Mouse (Mus musculus): ENCODE results near the gene Camkk2. TPM values are rescaled to one million over a fixed set of nuclear protein-coding genes. Genes with fewer than 3 reads are reported as not detected.

Gene Camkk2
- total RNA-seq (2021): 100 to 1,000 TPM; 192 to 206 TPM
- long read RNA-seq, experiment 1, full-length matches to known transcripts: 97 of 136 reads
- long read RNA-seq, experiment 1, partial matches to known transcripts: 15 of 136 reads
- long read RNA-seq, experiment 1, other reads (novel, unspliced or antisense): 24 of 136 reads
- long read RNA-seq, experiment 2, full-length matches to known transcripts: 64 of 86 reads
- long read RNA-seq, experiment 2, partial matches to known transcripts: 14 of 86 reads
- long read RNA-seq, experiment 2, other reads (novel, unspliced or antisense): 8 of 86 reads

GRCm38 (mm10) chr5:122779277-122779834, at the start of gene Camkk2:
Gene Camkk2, minus strand, starts transcription at chr5:122779409.
- peak; percentile 75 to 85 for DNase-seq (ENCODE audit: low spot score in 2 of 2)

DNA sequence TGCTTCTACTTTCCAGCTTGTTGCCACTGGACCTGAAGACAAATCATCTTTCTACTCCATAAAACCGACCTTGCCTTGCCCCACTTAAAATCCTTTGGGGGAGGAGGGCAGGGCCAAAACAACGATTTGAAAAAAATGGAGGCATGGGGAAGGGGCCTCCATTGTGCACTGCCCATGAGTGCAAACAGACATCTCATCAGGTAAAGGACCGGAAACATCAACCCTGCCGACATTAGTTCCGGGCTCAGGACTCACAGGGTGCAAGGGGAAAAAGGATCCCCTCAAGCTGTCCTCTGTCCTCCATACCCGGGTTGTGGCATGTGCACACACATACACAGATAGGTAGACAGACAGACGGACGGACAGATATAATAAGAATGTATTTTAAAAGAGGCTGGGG, 45.9 kb upstream of the Camkk2 start:
- no peak for DNase-seq (ENCODE audit: low spot score in 2 of 2)

DNA sequence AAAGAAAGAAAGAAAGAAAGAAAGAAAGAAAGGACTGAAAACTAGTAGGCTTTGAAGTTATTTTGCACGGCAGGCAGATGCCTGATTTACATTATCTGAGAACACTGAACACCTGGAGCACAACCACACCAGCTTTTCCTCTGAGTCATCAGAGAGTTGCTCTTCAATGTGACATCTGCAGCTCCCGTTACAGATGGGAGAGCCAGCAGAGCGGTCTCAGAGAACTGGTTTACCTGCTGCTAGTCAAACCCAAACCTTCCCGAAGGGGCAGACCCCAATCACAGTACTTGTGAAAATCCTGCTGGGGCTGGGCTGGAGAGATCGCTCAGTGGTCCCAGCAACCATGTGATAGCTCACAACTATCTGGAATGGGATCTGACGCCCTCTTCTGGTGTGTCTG, 45.2 kb upstream of the Camkk2 start:
- DNase-seq (ENCODE audit: low spot score in 2 of 2): no peak

- DNase-seq (ENCODE audit: low spot score in 2 of 2): no peak
Observed at GRCm38 (mm10) chr5:122823976-122824375, 44.8 kb upstream of the Camkk2 start.

DNA sequence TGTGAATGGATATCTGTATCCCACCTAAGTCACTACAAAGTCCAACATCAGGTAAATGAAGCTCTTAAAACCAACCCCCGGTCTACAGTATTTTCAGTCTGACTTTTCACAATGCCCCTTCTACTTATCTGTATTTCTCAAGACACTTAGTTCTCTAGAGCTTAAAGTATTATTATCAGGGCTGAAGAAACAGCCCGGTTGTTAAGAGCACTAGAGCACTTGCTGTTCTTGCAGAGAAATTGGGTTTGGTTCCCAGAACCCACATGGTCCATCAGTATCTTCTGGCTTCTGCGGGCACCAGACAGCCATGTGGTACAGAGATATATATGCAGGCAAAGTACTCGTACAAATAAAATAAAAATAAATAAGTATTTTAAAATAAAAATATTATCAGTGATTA, 43.2 kb upstream of the Camkk2 start:
- DNase-seq (ENCODE audit: low spot score in 2 of 2): no peak

- DNase-seq (ENCODE audit: low spot score in 2 of 2): no peak
Observed at GRCm38 (mm10) chr5:122821524-122821885, 42.3 kb upstream of the Camkk2 start.

GRCm38 (mm10) chr5:122820777-122821523, 41.7 kb upstream of the Camkk2 start, which contains the start of gene Anapc5:
Gene Anapc5, minus strand, starts transcription at chr5:122821339.
- DNase-seq (ENCODE audit: low spot score in 2 of 2): peak; percentile 80 to 90

- no peak for DNase-seq (ENCODE audit: low spot score in 2 of 2)
Observed at GRCm38 (mm10) chr5:122812699-122813098, 33.5 kb upstream of the Camkk2 start.

DNA sequence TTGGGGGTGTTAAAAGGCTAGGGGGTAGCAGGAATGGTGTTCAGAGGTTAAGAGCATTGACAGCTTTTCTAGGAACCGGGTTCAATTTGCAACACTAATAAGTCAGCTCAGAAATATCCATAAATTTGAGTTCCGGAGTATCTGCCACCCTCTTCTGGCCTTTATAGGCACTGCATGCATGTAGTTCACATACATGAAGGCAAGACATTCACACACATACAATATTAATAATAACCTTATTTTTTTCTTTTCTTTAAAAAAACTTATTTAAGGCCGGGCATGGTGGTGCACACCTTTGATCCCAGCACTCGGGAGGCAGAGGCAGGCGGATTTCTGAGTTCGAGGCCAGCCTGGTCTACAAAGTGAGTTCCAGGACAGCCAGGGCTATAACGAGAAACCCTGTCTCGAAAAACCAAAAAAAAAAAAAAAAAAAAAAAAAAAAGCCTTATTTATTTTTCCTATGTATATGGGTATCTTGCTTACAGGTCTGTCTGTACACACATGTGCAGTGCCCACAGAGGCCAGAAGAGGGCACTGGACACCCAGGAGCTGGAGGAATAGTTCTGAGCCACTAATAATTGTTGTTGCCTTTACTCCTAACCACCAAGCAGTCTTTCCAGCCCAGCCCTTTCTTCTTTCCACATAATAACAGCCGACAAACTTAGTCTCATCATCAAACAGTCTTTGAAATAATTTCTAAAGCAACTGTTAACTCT, 32.3 kb upstream of the Camkk2 start:
- DNase-seq (ENCODE audit: low spot score in 2 of 2): peak; percentile 43 to 51

- no peak for DNase-seq (ENCODE audit: low spot score in 2 of 2)
Observed at GRCm38 (mm10) chr5:122805503-122805902, 26.3 kb upstream of the Camkk2 start.

GRCm38 (mm10) chr5:122802706-122803105, 23.5 kb upstream of the Camkk2 start:
- no peak for DNase-seq (ENCODE audit: low spot score in 2 of 2)

DNA sequence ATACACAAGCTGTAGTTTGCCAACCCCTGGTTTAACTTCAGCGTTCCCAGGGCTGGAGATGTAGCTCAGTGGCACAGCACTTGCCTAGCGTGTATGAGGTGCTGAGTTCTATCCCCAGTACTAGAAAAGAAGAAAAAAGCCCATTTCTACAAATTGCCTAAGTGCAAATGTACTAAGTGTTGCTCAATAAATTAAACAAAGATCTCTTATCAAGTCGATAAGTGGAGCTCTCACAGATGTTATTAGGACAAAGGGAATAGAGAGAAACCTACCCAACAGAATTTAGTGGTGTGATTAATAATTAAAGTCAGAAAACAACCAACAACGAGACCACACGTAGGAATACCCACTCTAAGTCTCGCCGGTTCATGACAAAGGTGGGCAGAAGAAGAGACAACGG, 22.5 kb upstream of the Camkk2 start:
- no peak for DNase-seq (ENCODE audit: low spot score in 2 of 2)

DNA sequence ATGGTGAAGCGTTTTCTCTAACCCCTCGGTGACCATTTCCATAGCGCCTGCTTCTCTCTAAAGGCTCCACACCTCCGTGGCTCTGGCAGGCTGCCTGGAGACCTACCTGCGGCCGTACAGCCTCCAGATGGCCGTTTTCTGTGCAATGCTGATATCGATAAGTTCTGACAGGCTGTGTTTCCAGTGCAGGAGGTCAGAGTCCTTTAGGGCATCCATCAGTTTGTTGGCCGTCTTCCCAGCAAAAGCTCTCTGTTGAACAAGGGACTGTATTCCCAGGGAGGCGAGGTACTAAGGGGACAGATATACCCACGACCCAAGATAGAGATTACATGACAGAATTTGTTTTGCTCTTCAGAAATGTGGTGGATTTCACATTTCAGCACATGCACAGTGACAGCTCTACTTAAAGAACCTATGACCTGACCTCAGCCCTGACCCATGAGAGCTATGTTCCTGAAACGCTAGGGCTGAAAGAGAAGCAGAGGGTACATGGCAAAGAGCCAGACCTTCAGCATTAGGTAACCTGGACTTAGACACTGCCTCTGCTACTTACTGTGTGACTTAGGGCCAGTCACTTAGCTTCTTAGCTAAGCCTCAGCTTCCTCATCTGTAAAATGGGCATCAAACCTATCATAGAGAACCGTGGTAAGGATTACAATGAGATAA, 21.3 kb upstream of the Camkk2 start:
- no peak for DNase-seq (ENCODE audit: low spot score in 2 of 2)

DNA sequence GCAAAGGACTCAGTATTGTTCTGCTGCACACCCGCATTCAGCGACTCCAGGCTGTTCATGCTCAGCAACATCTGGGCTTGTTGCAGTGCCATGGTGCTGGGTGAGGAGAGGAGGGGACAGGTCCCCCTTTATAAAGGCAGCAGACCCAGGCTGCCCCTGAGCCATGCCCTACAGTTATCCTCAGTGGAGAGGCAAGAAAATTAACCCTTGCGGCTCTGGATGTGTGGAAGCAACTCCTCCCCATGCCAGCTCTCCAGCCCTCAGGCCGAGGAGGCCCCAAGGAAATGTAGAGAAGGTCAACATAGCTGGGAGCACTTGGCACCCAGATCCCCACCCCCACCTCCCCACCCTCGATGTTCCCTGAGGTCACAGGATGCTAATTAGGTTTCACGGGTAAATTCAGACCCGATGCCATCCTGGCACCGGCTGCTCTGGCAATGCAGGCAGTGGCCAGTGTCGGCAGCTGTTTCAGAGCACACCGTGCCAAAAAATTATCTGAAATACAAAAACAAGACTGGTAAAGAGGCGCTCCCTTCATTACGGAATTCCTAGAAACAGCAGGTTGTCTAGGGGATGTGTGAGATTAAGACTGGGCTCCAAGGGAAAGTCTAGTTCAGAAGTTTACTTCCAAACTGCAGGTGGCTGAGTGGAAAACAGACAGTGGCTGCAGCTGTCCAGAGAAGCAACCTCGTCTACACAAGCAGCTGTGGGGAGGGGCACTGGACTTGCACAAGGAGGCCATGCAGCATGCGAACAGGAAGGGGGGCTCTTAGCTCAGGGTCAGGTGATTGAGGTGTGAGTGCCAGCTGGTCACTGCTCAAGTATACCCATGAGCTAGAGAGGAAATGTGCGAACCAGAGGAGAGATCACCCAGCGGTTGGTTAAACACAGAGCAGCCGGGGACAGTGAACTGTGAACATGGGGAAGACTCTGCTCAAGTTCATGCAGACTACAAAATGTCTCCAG, 20.5 kb upstream of the Camkk2 start:
- DNase-seq (ENCODE audit: low spot score in 2 of 2): no peak

DNA sequence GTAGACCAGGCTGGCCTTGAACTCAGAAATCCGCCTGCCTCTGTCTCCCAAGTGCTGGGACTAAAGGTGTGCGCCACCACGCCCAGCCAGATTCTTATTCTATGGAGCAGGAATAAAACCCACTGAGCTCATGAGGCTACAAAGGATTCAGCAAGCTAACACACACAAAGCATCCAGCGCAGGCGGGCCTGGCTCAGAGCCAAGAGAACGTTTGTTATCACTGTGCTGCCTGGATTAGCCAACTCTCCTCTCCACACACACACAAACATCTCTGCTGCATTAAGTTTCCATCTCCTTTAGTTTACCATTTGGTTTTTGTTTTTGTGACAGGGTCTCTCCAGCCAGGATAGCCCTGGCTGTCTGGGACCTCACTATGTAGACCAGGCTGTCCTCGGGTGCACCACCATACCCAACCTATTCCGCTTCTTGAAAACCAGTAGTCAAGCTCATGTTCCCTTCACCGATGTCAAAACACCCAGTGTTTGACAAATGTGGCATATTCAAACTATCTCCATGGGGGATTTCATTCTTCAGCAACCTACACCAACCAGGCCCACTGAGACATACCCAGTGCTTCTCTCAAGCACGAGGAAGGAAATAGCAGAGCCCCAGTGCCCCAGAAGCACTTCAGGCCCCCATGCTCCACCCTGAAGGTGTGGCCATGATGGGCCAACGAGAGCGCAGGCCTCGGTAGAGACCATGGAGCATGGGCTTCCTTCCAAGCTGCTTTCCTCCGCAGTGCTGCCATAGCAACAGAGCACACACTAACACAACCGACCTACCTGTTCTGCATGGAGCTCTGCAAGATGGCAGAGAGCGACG, 19.6 kb upstream of the Camkk2 start:
- peak; percentile 80 to 84 for DNase-seq (ENCODE audit: low spot score in 2 of 2)

DNA sequence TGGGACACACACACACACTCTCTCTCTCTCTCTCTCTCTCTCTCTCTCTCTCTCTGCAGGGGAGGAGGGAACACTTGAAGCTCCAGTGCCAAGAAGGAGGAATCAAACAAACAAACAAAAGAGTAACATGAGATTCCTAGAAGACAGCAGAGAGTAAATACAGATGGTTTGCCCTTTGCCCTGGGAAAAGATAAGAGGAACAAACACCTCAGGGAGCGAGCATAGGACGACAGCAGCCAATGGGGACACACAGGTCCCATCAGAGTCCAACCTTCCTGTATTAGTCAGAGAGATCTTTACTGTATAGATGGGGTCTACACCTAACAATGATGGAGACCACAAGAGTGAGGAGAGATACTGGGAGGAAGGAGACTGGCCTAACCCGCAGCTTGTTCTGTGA, 18.7 kb upstream of the Camkk2 start:
- DNase-seq (ENCODE audit: low spot score in 2 of 2): no peak

- DNase-seq (ENCODE audit: low spot score in 2 of 2): no peak
Observed at GRCm38 (mm10) chr5:122788696-122789095, 9.5 kb upstream of the Camkk2 start.

DNA sequence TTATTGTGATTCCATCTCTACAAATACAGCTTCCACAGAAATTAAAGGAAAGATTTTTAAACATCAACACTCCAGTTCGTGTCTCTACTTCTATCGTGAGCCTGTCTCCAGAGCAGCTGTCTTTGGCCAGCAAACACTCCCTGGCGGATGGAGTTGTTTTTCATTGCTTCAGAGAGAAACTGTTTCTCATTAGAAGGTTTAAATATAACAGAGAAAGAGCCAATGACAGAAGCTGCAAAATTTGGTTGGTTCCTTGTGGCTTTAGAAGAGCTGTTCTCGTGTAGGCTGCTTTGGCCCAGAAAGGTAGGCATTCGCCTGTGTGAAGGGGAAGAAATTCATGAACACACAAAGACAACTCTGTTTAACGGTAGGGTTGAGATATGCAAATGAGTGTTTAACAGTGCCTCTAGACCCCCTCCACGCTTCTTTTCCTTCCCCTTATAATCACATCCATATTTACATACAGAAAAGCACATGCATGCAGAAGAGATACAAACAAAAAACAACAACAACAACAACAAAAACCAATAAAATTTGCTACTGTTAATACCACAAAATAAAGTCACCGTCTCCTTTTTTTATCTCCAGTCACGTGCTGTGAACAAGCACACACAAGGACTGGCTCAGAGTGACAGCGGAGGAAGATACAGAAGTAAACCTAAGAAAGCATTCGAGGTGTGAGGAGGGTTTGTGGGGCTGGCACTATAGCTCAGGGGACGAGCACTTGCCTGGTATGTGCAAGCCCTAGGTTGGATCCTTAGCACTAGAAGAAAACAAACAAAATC, 7.0 kb upstream of the Camkk2 start:
- DNase-seq (ENCODE audit: low spot score in 2 of 2): peak in 1 of 2 experiments; percentile 48

Data from left cerebral cortex, adult 18-20 months (tissue).